Mouse (Mus musculus) heart, postnatal 0 days (tissue): ENCODE results near the gene Neurog1.

Experiments
- CTCF ChIP-seq: IDR thresholded peaks from 2 replicates; pipeline ENCODE4 v1.5.1; 2016; ENCODE audit warnings: antibody characterized with exemption, control low read depth, low read depth
- EP300 ChIP-seq: IDR thresholded peaks from 2 replicates; pipeline ENCODE4 v1.6.1; 2016; ENCODE audit warnings: antibody characterized with exemption, low read depth

GRCm38 (mm10) chr13:56240012-56240770 lies 11.8 kb downstream of the Neurog1 start:
- no peak for TF ChIP-seq CTCF
- no peak for TF ChIP-seq EP300
